Mouse (Mus musculus) midbrain, embryonic 12.5 days (tissue): ENCODE measurements around the gene Lima1. TPM values are rescaled to one million over a fixed set of nuclear protein-coding genes. Genes with fewer than 3 reads are reported as not detected.

ENCODE experiments used
- ATAC-seq: fragments of 200-750 bp; cut with Nextera tagmentation; 2 replicates; pipeline ENCODE4 v1.8.0; 2017; ENCODE audit warnings: low read depth, moderate TSS enrichment, moderate library complexity; ENCODE audit not compliant: low FRiP score
- H3K27ac ChIP-seq: fragments of 300-500 bp; sonication (generic); replicated peaks from 2 replicates; pipeline ENCODE4 v1.5.1; 2016; ENCODE audit warnings: mild to moderate bottlenecking
- H3K27me3 ChIP-seq: fragments of 300-500 bp; sonication (generic); 2 replicates; pipeline ENCODE4 v1.6.1; 2016; ENCODE audit warnings: mild to moderate bottlenecking
- H3K36me3 ChIP-seq: fragments of 300-500 bp; sonication (generic); 2 replicates; pipeline ENCODE4 v1.6.1; 2016
- H3K4me1 ChIP-seq: fragments of 300-500 bp; sonication (generic); 2 replicates; pipeline ENCODE4 v1.6.1; 2016
- H3K4me2 ChIP-seq: fragments of 300-500 bp; sonication (generic); replicated peaks from 2 replicates; pipeline ENCODE4 v1.6.1; 2016; ENCODE audit warnings: mild to moderate bottlenecking, moderate library complexity
- H3K4me3 ChIP-seq: fragments of 300-500 bp; sonication (generic); 2 replicates; pipeline ENCODE4 v1.5.1; 2016; ENCODE audit warnings: mild to moderate bottlenecking
- H3K9ac ChIP-seq: fragments of 300-500 bp; sonication (generic); replicated peaks from 2 replicates; pipeline ENCODE4 v1.6.1; 2016; ENCODE audit warnings: mild to moderate bottlenecking, moderate library complexity
- H3K9me3 ChIP-seq: fragments of 300-500 bp; sonication (generic); 2 replicates; pipeline ENCODE4 v1.6.1; 2016; ENCODE audit warnings: mild to moderate bottlenecking
- WGBS: fragments of 180-500 bp; shearing (Covaris S2); methylation state at CpG from one replicate; pipeline ENCODE4 v1.1.7; 2016; 5-methylcytosine and 5-hydroxymethylcytosine counted together
- polyA plus RNA-seq: library from polyadenylated mRNA; unstranded; fragments of >200 nt; fragmentation: Nextera tagmentation; extraction: Ambion mirVana; gene quantifications from 2 replicates; pipeline ENCODE4 v1.2.1, GENCODE M21; 2016

The Lima1 gene
- polyA plus RNA-seq, 1 experiment from 2014 or later: 27.5 TPM

DNA sequence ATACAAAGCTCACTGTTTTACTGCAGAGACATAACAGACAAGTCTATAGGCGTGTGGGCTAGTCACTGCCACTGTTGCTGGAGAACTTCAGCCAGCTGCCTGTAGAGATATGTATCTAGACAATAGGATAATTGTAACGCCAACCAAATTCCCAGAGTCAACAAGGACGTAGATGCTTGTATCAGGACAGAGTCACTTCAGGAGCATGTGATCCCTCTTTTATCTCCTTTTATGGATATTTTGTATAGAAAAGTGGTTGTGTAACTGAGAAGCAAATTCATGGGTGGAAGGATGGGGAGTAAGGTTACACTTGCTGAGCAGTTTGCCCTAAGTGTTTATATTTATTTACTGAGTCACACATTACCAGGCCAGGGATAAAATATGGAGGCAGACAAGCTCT lies 25.0 kb downstream of the Lima1 start:
- Histone ChIP-seq H3K4me1 (peaks cover 7% of the 10 kb centered on the region; the same call in 1 of the 2 replicates), H3K27ac (no peak overlapping the region), H3K27me3 (no peaks in the 10 kb centered on the region), H3K36me3 (no peaks in the 10 kb centered on the region), H3K9ac (no peak overlapping the region), H3K4me2 (no peak overlapping the region), H3K9me3 (no peaks in the 10 kb centered on the region), H3K4me3 (no peak overlapping the region)
- no peak for ATAC-seq
- WGBS: 75% methylated on average over 3 of the region's 3 CpGs

DNA sequence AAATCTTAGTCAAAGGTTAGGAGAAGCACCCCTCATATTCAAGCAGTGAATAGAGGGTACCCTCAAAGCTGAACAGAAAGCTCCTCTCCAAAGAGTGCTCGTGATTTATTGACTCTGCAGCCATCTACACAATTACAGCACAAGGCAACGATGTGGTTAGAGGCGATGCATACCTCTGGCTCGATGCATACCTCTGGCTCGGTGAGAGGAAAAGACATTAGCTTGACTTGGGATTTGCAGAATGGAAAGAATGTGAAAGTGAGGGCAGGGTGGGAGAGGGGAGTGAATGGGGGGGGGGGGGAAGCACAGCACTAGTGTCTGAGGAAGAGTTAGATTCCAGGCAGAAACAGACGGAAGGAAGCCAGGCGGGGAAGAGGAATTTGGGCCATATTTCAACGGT lies 27.3 kb downstream of the Lima1 start:
- no peak for ATAC-seq
- Histone ChIP-seq H3K36me3 (no peaks in the 10 kb centered on the region), H3K9me3 (no peaks in the 10 kb centered on the region), H3K27ac (no peak overlapping the region), H3K4me3 (no peak overlapping the region), H3K9ac (no peak overlapping the region), H3K4me2 (no peak overlapping the region), H3K27me3 (no peaks in the 10 kb centered on the region), H3K4me1 (peaks cover 2% of the 10 kb centered on the region; the same call in 1 of the 2 replicates)
- 81% methylated on average over 8 of the region's 8 CpGs for WGBS

DNA sequence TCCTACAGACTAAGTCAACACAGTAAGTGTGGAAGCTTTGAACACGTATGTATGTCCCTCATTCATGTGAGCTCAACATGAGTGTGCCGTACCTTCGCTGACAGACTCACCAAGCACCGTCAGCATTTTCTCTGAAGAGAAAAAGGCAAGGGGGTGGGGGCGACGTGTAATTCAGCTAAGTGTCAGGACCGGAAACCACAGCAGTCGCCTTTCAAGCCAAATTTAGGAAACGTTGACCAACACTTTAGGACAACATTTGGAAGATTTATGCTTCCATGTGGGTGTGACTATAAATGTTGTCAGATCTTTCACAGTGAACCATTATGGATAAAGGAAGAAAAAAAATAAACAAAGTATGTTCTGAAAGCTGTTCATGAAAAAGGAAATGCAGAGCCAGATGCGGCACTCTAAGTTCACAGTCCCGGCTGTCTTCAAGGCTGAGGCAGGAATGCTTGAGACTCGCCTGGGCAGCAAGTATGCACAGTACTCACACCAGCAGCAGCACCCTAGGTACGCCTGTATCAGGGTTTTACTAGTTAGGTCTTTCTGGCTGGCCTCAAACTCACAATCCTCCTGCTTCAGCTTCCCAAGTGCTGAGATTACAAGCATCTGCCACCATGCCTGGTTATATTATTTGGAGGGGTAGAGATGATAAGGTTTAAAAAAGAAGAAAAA lies 27.9 kb downstream of the Lima1 start:
- ATAC-seq: no peak
- H3K36me3 ChIP-seq: no peaks in the 10 kb centered on the region
- no peaks in the 10 kb centered on the region for H3K27me3 ChIP-seq
- H3K4me2 ChIP-seq: no peak overlapping the region
- H3K4me3 ChIP-seq: no peak overlapping the region
- H3K4me1 ChIP-seq: peaks cover 2% of the 10 kb centered on the region; the same call in 1 of the 2 replicates
- H3K9ac ChIP-seq: no peak overlapping the region
- H3K27ac ChIP-seq: no peak overlapping the region
- H3K9me3 ChIP-seq: no peaks in the 10 kb centered on the region
- WGBS: 82% methylated on average over 13 of the region's 13 CpGs

DNA sequence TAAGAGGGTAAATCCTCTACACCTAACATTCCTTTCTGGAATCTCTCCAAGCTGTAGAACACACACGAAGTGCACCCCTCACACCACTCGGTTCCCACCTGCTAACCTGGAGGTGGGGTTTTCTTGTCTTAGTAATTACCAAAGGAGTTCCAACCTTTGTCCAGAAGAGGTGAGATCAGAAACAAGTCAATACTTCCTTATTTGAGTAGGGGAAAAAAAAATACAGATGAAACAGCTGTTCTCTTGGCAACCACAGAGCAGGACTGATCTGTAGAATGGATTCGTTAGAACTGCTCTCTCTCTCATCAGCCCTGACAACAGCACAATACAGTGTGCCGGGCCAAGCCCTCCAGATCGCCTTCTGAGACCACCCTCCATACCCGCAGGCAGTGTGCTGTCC lies 28.6 kb downstream of the Lima1 start:
- Histone ChIP-seq H3K4me2 (no peak overlapping the region), H3K36me3 (no peaks in the 10 kb centered on the region), H3K9ac (no peak overlapping the region), H3K27me3 (no peaks in the 10 kb centered on the region), H3K27ac (no peak overlapping the region), H3K4me3 (no peak overlapping the region), H3K9me3 (no peaks in the 10 kb centered on the region), H3K4me1 (peaks cover 2% of the 10 kb centered on the region; the same call in 1 of the 2 replicates)
- WGBS: 54% methylated on average over 6 of the region's 6 CpGs
- no peak for ATAC-seq

DNA sequence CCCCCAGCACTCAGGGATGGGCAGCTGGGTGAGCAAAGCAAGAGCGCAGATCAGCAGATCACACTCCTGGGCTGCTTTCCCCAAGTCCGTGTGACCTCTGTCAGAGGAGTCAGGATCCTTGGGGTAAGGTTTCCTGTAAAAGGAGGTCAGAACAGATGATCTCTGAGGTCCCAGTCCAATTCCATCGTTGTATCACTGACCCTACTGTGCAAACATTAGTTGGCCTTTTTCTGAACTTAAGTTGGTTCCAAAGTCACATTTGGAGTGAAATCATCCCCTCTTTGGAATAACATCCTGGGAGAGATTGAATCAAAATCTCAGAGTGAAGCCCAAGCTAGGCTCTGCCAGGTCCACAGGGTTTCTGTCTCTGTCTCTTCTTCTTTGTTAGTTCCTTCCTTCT lies 31.4 kb downstream of the Lima1 start:
- Histone ChIP-seq H3K4me1 (peaks cover 2% of the 10 kb centered on the region; the same call in 1 of the 2 replicates), H3K4me2 (no peak overlapping the region), H3K9ac (no peak overlapping the region), H3K4me3 (no peak overlapping the region), H3K9me3 (no peaks in the 10 kb centered on the region), H3K27ac (no peak overlapping the region), H3K27me3 (no peaks in the 10 kb centered on the region), H3K36me3 (no peaks in the 10 kb centered on the region)
- ATAC-seq: no peak
- WGBS: 88% methylated on average over 3 of the region's 3 CpGs

DNA sequence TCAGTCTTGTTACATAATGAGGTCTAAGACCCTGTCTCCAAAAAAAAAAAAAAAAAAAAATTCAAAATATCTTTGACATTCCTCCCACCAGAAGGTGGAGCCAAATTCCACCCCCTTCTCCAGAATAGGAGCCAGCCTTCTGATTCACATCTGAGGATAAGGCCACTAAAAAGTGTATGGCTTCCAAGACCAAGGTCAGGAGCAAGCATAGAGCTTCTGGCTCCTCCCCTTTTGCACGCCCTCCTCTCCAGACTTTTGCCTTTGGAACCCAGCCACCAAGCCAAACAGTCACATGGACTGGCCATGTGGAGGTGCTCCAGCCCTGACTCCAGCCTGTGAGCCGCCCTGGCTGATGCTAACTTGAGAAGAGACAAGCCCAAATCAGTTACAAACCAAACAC lies 35.3 kb downstream of the Lima1 start:
- Histone ChIP-seq H3K4me1 (no peaks in the 10 kb centered on the region; the same call in 1 of the 2 replicates), H3K4me3 (no peak overlapping the region), H3K27ac (no peak overlapping the region), H3K27me3 (no peaks in the 10 kb centered on the region), H3K9ac (no peak overlapping the region), H3K4me2 (no peak overlapping the region), H3K36me3 (no peaks in the 10 kb centered on the region), H3K9me3 (no peaks in the 10 kb centered on the region)
- no peak for ATAC-seq
- 86% methylated on average over 2 of the region's 2 CpGs for whole genome bisulfite sequencing

DNA sequence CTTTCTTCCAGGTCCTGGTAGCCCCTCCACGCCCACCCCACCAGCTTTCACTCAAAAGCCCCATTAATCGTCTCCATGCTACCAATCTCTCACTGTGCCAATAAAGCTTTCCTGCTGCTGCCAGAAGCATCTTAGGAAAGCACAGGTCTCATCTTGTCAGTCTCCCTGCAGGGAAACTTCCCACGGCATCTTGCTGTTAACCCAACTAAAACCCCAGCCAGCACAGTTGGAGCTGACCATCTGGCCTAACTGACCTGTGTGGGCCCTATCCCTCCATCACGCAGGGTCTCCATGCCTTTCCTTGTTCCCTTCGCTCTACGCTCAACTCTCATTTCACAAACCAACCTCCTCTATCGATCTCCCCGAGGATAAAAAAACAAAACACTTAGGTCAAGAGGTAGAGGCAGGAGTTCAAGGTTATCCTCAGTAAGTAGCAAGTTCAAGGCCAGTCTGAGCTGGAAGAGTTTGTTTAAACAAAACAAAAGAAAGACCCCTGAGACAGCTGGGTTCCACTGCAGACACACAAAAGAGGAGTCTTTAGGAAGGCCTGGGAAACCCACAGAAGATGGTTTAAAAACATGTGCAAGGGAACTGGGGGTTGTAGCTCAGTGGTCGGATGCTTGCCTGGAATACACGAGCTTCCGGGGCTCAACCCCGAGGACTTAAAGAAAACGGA lies 36.0 kb downstream of the Lima1 start:
- Histone ChIP-seq H3K4me1 (no peaks in the 10 kb centered on the region; the same call in 1 of the 2 replicates), H3K27me3 (no peaks in the 10 kb centered on the region), H3K4me2 (no peak overlapping the region), H3K4me3 (no peak overlapping the region), H3K27ac (no peak overlapping the region), H3K36me3 (no peaks in the 10 kb centered on the region), H3K9ac (no peak overlapping the region), H3K9me3 (no peaks in the 10 kb centered on the region)
- ATAC-seq: no peak
- WGBS: 84% methylated on average over 13 of the region's 13 CpGs

DNA sequence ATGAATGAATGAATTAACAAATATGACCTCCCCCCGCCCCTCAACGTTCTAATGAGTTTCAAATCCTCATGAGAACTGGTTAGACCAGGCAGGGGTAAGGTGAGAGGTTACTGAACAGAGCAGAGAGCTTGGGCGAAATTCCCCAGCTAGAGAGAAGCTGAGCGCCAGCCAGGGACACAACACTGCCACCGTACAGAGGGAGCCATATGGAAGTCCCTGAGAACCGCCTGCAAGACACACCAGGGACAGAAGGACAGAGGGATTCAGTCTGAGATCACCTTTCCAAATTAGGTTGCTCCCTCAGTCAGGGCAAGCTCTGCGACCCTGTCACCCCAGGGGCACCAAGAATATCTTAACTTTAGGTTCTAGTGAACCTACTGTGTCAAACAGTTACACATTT lies 37.7 kb downstream of the Lima1 start:
- H3K9ac ChIP-seq: no peak overlapping the region
- H3K27ac ChIP-seq: no peak overlapping the region
- H3K27me3 ChIP-seq: no peaks in the 10 kb centered on the region
- ATAC-seq: no peak
- no peak overlapping the region for H3K4me2 ChIP-seq
- H3K4me3 ChIP-seq: no peak overlapping the region
- H3K36me3 ChIP-seq: no peaks in the 10 kb centered on the region
- WGBS: 82% methylated on average over 7 of the region's 7 CpGs
- H3K4me1 ChIP-seq: no peaks in the 10 kb centered on the region; the same call in 1 of the 2 replicates
- H3K9me3 ChIP-seq: no peaks in the 10 kb centered on the region

DNA sequence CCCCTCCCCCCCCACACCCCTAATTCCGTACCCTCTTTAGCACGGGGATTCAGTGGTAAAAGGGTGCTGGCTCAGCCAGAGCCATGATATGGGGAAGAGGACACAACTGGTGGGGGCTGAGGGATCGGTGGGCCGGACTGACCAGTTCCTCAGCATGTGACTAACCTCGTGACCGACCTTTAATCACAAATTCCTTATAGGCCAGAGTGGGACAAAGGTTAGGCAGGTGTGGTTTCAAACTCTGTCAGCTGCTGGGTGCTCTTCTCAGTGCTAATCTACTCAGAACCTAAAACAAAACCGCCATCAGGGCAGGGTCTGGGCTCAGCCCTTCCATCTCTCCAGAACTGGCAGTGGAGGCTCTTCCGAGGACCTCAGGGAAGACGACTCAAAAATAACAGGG lies 40.1 kb downstream of the Lima1 start:
- Histone ChIP-seq H3K4me2 (no peak overlapping the region), H3K36me3 (no peaks in the 10 kb centered on the region), H3K9me3 (no peaks in the 10 kb centered on the region), H3K9ac (no peak overlapping the region), H3K4me3 (no peak overlapping the region), H3K4me1 (no peaks in the 10 kb centered on the region; the same call in 1 of the 2 replicates), H3K27ac (no peak overlapping the region), H3K27me3 (no peaks in the 10 kb centered on the region)
- ATAC-seq: no peak
- WGBS: 74% methylated on average over 9 of the region's 9 CpGs

DNA sequence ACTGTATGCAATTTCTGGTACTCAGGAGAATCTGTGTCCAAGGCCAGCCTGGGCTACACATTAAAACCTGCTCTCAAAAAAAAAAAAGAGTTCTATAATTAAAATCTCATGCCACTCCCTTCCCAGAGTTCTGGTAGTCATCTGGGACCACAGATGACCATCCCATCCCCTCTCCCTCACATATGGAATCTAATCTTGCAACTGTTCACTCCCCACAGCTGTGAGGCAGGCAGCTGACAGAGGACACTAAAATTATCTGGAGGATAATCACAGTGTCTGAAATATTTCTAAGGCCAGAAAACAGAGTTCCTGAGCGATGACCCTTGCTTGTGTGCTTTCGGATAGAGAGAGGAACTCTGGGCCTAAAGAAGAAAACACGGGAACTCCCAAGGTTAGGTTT lies 40.6 kb downstream of the Lima1 start:
- WGBS: 86% methylated on average over 3 of the region's 3 CpGs
- no peak for ATAC-seq
- no peaks in the 10 kb centered on the region for H3K36me3 ChIP-seq
- no peak overlapping the region for H3K27ac ChIP-seq
- no peak overlapping the region for H3K4me2 ChIP-seq
- no peaks in the 10 kb centered on the region for H3K27me3 ChIP-seq
- no peaks in the 10 kb centered on the region; the same call in 1 of the 2 replicates for H3K4me1 ChIP-seq
- no peak overlapping the region for H3K9ac ChIP-seq
- H3K9me3 ChIP-seq: no peaks in the 10 kb centered on the region
- H3K4me3 ChIP-seq: no peak overlapping the region

DNA sequence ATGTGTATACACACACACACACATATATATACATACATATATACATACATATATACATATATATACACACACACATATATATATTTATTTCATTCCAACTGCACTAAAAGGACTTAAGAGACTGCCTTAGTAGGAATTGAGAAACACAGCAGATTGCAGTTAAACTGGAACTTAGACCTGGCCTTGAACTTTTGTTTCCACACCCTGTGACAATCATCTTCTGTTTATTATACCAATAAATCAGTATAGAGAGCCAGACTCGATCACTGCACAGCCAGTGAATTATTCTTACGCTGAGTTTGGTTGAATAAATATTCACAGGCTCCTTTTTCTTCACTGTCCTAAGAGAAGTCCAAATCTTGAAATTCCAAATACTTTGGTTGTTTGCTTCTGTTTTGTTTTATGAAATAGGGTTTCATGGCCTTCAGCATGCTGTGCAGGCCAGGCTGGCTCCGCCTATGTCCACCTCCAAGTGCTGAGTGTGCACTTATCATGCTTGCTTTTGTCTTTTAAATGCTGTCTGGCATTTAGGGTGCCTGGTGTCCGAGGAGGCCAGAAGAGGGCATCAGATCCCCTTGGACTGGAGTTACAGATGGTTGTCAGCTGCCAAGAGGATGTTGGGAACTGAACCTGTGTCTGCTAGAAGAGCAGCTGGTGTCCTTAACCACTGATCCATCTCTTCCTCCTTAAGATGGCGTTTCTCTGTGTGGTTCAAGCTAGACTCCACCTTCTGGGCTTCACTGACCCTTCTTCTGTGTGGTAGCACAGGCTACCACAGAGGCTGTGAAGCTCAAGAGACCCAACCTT lies 41.4 kb downstream of the Lima1 start:
- Histone ChIP-seq H3K4me3 (no peak overlapping the region), H3K4me1 (no peaks in the 10 kb centered on the region), H3K9me3 (no peaks in the 10 kb centered on the region), H3K9ac (no peak overlapping the region), H3K27ac (no peak overlapping the region), H3K4me2 (no peak overlapping the region), H3K36me3 (no peaks in the 10 kb centered on the region), H3K27me3 (no peaks in the 10 kb centered on the region)
- no peak for ATAC-seq
- WGBS: 86% methylated on average over 5 of the region's 5 CpGs

DNA sequence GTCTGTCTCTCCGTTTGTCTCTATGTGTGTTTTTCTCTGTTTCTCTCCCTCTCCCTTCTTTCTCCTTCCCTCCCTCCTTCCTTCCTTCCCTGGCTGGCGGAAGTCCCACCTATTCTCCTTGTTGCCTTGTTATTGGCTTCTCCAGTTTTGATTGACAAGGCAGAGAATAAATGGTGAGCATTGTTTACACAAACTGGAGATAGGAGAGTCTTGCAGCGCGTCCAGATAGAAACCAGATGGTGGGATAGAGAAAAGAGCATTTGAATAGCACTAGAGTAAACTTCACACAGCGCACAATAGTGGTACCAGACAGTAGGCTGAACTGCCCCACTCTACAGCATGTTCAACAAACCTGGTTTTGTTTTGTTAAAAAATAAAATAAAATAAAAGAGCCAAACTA lies 43.7 kb downstream of the Lima1 start:
- no peak for ATAC-seq
- H3K36me3 ChIP-seq: no peaks in the 10 kb centered on the region
- no peak overlapping the region for H3K4me2 ChIP-seq
- H3K27ac ChIP-seq: no peak overlapping the region
- 73% methylated on average over 5 of the region's 5 CpGs for WGBS
- 0 out of 2 replicates have a peak, but pooled peaks cover under 1% of the 10 kb centered on the region for H3K4me1 ChIP-seq
- no peaks in the 10 kb centered on the region for H3K27me3 ChIP-seq
- no peaks in the 10 kb centered on the region for H3K9me3 ChIP-seq
- no peak overlapping the region for H3K4me3 ChIP-seq
- no peak overlapping the region for H3K9ac ChIP-seq
